Mouse (Mus musculus): ENCODE data around the gene Erlec1. TPM values are rescaled to one million over a fixed set of nuclear protein-coding genes. Genes with fewer than 3 reads are reported as not detected.
A peak's percentile ranks its signal among the peaks of the same experiment; 100 is the strongest.

Gene Erlec1
- polyA plus RNA-seq, 1 experiment, result 36.6 TPM

DNA sequence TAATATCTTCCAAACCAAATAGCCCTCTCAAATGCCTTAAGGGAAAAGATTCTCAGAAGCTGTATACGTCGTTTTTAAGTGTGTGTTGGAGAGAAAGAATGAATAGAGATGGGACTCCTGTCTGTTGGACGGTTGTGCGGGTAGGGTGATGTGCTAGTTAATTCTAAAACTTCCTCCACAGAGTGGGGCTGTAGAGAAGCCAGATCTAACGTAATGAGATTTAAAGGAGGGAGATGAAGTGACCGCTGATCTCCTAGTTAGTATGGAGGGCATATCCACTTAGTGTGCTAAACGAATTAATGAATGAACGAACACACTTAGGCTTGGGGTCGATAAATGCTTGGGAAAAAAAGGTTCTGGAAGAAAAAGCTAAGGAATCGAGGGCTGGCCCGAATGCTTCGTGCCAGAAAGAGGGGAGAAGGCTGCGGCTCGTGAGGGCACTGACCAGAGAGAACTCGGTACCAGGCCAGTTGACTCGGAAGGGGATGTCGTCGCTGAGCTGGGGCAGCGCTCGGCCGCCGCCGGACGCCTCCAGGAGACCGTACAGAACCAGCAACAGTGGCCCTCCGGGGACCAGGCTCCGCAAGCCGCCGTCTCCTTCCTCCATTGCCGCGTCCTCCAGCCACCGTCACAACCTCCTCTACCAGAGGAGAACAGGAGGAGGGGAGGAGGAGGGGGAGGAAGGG is 523 bp downstream of the Erlec1 start:
- no peak for TF ChIP-seq CTCF (IDR thresholded peaks at IDR 0.05; ENCODE audit: extremely low read depth, insufficient read depth, low read length)
- TF ChIP-seq POLR2A (IDR thresholded peaks at IDR 0.05; ENCODE audit: extremely low read depth, insufficient read depth, low read length), result no peak
- H3K4me3 ChIP-seq (ENCODE audit: insufficient read depth, low read length), result peak overlapping the region; percentile 99
- H3K4me1 ChIP-seq (ENCODE audit: control insufficient read depth, insufficient read depth, low read length), result no peaks in the 10 kb centered on the region
- peak overlapping the region; percentile 82 for H3K27ac ChIP-seq (ENCODE audit: insufficient read depth, low read length)

DNA sequence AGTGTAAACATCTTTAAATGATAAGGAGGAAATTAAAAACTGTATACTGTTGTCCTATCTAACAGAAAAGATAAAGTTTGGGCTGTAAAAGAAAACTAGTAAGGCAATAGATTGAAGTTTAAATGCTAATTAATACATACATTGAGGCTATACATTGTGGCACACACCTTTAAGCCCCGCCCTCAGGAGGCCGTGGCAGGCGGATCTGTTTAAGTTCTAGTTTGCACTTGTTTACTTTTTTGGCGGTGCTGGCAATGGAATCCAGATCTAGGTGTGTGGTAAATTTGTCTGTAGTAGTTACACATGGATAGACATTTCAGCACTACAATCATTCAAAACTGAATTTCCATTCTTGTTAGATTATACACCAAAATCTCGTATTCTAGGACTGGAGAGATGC is 1.3 kb downstream of the Erlec1 start:
- Histone ChIP-seq H3K27ac (ENCODE audit: insufficient read depth, low read length) (no peak overlapping the region), H3K4me3 (ENCODE audit: insufficient read depth, low read length) (peak overlapping the region; percentile 99; the same call in 1 of the 2 replicates)
- TF ChIP-seq POLR2A (IDR thresholded peaks at IDR 0.05; ENCODE audit: extremely low read depth, insufficient read depth, low read length) (no peak), CTCF (IDR thresholded peaks at IDR 0.05; ENCODE audit: extremely low read depth, insufficient read depth, low read length) (no peak)

DNA sequence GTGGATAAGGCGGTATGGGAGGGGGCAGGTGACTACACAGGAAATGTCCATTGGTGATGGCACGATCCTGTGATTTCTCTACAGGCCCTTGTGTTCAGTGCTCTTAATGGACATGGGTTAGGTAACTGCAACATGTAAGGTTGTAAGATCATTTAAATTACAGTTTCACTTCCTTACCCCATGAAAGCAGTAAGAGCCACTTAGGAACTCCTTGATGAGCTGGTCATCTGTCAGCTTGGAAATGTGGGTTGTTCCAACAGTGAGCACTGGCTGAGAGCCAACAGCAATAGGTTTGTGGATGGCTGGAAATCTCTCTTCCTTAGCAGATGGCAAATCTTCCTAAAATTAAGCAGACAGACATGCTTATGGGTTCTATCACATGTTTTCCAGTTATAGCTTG is 10.6 kb downstream of the Erlec1 start:
- Histone ChIP-seq H3K4me3 (ENCODE audit: insufficient read depth, low read length) (no peak overlapping the region), H3K27ac (ENCODE audit: insufficient read depth, low read length) (no peak overlapping the region), H3K4me1 (ENCODE audit: control insufficient read depth, insufficient read depth, low read length) (no peaks in the 10 kb centered on the region)
- TF ChIP-seq CTCF (IDR thresholded peaks at IDR 0.05; ENCODE audit: extremely low read depth, insufficient read depth, low read length), result no peak

More for the DNA sequence above, 1.3 kb downstream of the Erlec1 start:
- H3K4me1 ChIP-seq (ENCODE audit: control insufficient read depth, insufficient read depth, low read length), result no peaks in the 10 kb centered on the region

DNA sequence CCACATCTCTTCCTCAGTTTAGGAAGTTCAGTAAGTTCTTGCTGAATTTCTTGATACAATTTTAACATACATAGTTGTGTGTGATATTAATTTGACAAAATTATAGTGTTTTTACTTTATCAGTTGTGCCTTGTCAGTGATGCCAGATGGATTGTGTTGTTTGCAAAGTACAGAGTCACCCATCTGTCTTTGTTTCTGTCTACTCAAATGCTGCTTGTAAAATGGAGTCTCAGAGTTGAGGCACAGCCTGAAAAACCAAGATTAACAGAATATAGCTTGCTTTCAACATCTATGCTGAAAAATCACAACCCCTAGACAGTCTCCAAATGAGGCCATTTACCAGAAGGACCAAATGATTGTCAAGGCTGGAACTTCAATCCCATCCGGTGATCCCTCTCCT is 25.6 kb downstream of the Erlec1 start:
- no peak overlapping the region for H3K4me3 ChIP-seq (ENCODE audit: insufficient read depth, low read length)
- no peaks in the 10 kb centered on the region for H3K4me1 ChIP-seq (ENCODE audit: control insufficient read depth, insufficient read depth, low read length)
- no peak for TF ChIP-seq CTCF (IDR thresholded peaks at IDR 0.05; ENCODE audit: extremely low read depth, insufficient read depth, low read length)
- no peak for TF ChIP-seq POLR2A (IDR thresholded peaks at IDR 0.05; ENCODE audit: extremely low read depth, insufficient read depth, low read length)
- H3K27ac ChIP-seq (ENCODE audit: insufficient read depth, low read length), result no peak overlapping the region

DNA sequence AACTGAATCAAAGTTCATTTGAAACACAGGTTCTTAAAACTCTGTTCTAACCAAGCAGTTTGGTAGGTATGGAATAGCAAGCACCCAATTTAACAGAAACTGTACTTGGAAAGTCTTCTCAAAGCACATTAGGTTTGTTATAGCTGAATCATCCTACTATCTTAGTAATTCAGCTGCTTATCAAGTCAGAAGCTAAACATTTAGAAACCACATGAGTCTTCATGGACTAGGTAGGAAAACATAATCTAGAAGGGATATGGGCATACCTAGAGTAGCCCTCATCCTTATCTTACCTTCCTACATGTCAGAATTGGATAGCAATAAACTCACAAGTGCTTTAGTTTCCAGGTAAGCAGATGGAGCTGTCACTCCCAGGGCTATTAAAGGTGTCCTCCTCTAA is 26.1 kb downstream of the Erlec1 start:
- no peak for TF ChIP-seq POLR2A (IDR thresholded peaks at IDR 0.05; ENCODE audit: extremely low read depth, insufficient read depth, low read length)
- no peak for TF ChIP-seq CTCF (IDR thresholded peaks at IDR 0.05; ENCODE audit: extremely low read depth, insufficient read depth, low read length)
- H3K27ac ChIP-seq (ENCODE audit: insufficient read depth, low read length), result no peak overlapping the region
- H3K4me3 ChIP-seq (ENCODE audit: insufficient read depth, low read length), result no peak overlapping the region
- no peaks in the 10 kb centered on the region for H3K4me1 ChIP-seq (ENCODE audit: control insufficient read depth, insufficient read depth, low read length)

DNA sequence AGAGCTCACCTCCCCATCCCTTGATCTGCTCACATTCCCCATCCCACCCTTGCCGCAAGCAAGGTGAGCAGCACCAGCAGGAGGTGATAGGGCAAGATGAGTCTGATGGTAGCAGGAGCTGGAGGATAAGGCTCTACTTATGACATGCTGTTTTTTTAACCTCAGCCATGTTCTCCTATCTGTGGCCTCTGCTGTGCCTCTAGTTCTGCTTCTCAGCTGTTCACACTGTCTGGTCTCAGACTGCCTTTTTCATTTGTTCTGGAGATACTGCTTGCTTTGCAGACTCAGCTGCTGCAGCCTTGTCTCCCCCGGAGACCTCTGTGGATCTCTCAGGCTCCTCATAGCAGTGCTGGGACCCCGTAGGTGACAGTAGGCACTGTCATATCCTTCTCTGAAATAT is 30.9 kb downstream of the Erlec1 start:
- no peak overlapping the region for H3K27ac ChIP-seq (ENCODE audit: insufficient read depth, low read length)
- TF ChIP-seq CTCF (IDR thresholded peaks at IDR 0.05; ENCODE audit: extremely low read depth, insufficient read depth, low read length) (no peak), POLR2A (IDR thresholded peaks at IDR 0.05; ENCODE audit: extremely low read depth, insufficient read depth, low read length) (no peak)
- H3K4me3 ChIP-seq (ENCODE audit: insufficient read depth, low read length), result no peak overlapping the region
- H3K4me1 ChIP-seq (ENCODE audit: control insufficient read depth, insufficient read depth, low read length), result no peaks in the 10 kb centered on the region

DNA sequence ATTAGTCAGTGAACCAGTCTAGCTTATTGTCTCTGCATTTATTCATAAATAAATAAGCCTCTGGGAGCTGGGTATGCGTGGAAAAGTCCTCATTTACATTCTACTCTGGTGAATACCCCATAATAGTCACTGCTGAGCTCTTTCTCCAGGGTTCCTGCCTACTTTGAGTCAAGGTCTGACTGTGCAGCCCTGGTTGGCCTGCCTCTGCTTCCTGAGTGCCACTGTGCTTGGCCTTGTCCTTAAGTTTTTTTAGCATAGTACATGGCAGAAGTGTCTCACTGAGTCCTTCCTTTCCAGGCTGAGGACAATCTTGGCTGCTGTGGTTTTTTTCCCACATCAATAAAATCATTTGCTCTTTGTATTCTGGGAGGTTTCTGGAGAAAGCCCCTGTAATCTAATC is 33.5 kb downstream of the Erlec1 start:
- no peak overlapping the region for H3K4me3 ChIP-seq (ENCODE audit: insufficient read depth, low read length)
- TF ChIP-seq CTCF (IDR thresholded peaks at IDR 0.05; ENCODE audit: extremely low read depth, insufficient read depth, low read length) (no peak), POLR2A (IDR thresholded peaks at IDR 0.05; ENCODE audit: extremely low read depth, insufficient read depth, low read length) (no peak)

DNA sequence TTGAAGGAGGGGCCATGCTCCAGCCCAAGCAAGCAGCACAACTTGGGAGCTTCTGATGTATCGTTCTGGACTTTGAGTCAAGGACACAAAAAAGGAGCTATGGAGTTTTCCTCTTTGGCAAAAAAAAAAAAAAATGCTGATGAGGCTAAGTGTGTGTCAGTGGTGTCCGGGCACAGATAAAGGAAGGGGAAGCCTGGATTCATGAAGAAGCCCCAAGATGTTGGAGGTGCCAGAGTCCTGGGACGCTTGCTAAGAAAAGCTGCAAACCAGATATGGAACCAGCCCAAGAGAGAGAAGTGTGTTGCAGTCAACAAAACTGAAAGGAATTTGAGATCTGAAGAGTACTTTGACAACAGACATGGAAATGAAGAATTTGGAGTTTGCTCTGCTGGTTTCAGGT is 41.8 kb downstream of the Erlec1 start:
- H3K27ac ChIP-seq (ENCODE audit: insufficient read depth, low read length), result no peak overlapping the region

More for the DNA sequence above, 33.5 kb downstream of the Erlec1 start:
- no peak overlapping the region for H3K27ac ChIP-seq (ENCODE audit: insufficient read depth, low read length)
- H3K4me1 ChIP-seq (ENCODE audit: control insufficient read depth, insufficient read depth, low read length), result no peaks in the 10 kb centered on the region

DNA sequence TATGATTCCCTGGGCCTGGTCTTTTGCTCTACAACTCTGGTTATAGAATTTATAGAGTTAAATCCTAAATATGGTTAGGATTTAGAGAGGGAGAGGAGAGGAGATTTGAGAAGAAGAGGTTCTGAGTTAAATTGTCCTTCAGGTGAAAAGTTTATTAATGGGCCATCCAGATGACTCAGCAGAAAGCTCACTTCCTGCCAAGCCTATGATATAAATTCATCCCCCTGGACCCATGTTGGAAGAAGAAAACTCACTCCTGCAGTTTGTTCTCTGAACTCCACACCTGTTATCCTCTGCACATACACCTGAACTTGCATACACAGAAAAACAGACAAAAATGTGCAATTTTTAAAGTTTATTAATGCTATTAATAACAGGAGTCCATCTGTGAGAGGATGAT is 54.8 kb downstream of the Erlec1 start:
- Histone ChIP-seq H3K4me1 (ENCODE audit: control insufficient read depth, insufficient read depth, low read length) (no peaks in the 10 kb centered on the region), H3K27ac (ENCODE audit: insufficient read depth, low read length) (no peak overlapping the region), H3K4me3 (ENCODE audit: insufficient read depth, low read length) (no peak overlapping the region)
- TF ChIP-seq CTCF (IDR thresholded peaks at IDR 0.05; ENCODE audit: extremely low read depth, insufficient read depth, low read length) (no peak), POLR2A (IDR thresholded peaks at IDR 0.05; ENCODE audit: extremely low read depth, insufficient read depth, low read length) (no peak)

More for the DNA sequence above, 41.8 kb downstream of the Erlec1 start:
- H3K4me1 ChIP-seq (ENCODE audit: control insufficient read depth, insufficient read depth, low read length), result no peaks in the 10 kb centered on the region
- TF ChIP-seq CTCF (IDR thresholded peaks at IDR 0.05; ENCODE audit: extremely low read depth, insufficient read depth, low read length), result no peak
- TF ChIP-seq POLR2A (IDR thresholded peaks at IDR 0.05; ENCODE audit: extremely low read depth, insufficient read depth, low read length), result no peak
- no peak overlapping the region for H3K4me3 ChIP-seq (ENCODE audit: insufficient read depth, low read length)

DNA sequence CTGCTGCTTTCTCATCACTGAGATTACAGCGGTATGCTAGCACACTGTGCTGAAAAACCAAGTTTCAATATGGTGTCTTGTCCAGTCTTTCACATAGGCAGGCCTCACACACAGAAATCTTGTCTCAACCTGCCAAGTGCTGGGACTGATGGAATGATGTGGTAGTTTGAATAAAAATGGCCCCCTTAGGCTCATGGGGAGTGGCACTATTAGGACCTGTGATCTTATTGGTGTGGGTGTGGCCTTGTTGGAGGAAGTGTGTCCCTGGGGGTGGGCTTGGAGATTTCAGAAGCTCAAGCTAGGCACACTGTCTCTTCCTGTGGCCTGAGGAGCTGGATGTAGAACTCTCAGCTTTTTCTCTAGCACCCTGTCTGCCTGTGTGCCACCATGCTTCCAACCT is 57.9 kb downstream of the Erlec1 start:
- Histone ChIP-seq H3K4me3 (ENCODE audit: insufficient read depth, low read length) (no peak overlapping the region), H3K27ac (ENCODE audit: insufficient read depth, low read length) (no peak overlapping the region), H3K4me1 (ENCODE audit: control insufficient read depth, insufficient read depth, low read length) (no peaks in the 10 kb centered on the region)
- TF ChIP-seq CTCF (IDR thresholded peaks at IDR 0.05; ENCODE audit: extremely low read depth, insufficient read depth, low read length) (no peak), POLR2A (IDR thresholded peaks at IDR 0.05; ENCODE audit: extremely low read depth, insufficient read depth, low read length) (no peak)

All from cortical plate, adult 2 months (tissue).